Mouse (Mus musculus) brain, embryonic 18.5 days (tissue): ENCODE data around the gene Tead3.

Source experiments
- DNase-seq: peaks from one replicate; pipeline ENCODE4 v3.0.0-alpha.2; 2012; ENCODE audit warnings: low read depth, low spot score

Gene Tead3

DNA sequence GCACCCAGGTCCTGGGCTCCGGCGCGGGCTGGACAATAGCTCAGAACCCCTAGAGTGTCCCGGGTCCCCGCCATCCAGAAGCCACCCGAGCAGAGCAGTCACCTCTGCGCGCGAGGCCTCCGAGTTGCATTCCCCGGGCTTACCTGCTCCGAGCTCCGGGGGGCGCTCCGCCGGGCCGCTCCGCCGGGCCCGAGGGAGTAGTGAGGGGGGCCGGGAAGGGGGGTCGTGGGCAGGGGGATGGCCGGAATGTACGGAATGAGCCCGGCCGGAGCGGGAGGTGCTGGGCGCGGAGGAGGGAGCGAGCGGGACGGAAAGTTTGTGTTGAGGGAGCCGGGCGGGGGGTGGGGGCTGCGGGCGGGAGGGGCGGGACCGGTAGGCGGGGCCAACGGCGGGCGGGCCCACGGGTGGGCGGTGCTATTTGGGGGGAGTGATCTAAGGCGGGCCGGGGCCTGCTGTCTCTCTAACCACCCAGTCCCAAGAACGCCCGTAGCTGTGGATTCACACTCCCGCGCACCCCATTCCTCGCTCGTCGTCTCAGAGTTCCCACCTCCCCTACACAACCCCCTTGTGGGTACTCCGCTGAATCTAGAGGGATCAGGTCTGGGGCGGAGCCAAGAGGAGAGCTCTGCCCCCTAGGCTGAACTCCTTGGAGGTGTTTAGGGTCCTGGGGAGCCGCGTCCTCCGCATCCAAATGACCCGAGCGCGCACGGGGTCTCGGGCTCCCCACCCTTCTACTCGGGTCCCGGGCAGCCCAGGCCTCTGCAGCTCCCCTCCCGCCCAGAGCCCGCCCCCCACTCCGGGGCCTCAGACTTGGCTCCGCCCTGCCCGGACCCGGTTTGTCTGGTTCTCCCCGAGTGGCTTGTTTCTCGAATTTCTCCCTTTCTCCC lies at the start of gene Tead3:
Gene Tead3, minus strand, starts transcription at position 352 of the 887 bp plus-strand sequence.
- DNase-seq: no peak

DNA sequence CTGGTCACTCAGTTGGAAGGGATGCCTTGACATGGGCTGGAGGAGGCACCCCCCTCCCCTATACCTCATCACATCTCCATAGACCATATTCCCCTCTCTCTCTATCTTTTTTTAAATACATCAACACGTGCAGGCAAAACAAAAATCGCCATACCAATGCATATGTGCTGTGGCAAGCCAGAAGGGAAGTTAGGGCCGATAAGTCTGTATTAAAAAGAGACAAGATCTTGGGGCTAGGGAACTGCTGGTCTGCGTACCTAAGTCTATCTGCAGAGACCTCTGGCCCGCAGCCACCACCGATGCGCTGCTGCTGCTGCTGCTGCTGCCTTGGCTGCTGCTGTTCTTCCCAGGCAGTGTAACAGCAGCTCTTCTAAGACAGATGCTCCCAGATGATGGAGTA lies 44.4 kb upstream of the Tead3 start:
- no peak for DNase-seq

DNA sequence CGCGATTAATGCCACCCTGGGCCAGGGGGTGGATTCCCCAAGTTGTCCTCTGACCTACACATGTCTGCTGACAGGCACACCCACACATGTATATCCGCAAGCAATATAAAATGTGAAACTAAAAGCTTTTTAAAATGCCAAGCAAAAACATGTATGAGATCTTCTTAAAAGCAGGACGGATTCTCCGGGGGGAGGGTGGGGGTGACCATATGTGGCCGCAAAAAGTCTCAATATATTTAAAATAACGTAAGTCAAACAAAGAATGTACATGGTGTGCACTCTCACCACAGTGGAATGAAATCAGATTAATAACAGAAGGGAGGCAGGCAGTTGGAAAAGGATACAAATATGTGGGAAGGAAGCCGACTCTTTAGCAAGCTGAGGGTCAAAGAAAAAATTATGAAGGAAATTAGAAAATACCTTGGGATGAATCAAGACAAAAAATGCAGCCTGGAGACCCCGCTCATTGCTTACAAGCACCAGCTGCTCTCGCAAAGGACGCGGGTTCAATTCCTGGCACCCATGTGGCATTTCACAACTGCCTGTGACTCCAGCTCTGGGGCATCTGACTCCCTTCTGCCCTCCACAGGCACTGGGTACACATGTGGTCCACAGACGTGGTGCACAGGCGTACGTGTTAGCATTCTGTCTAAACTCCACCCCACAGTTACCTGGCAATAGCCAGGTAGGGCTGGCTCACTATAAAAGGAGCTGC lies 43.6 kb upstream of the Tead3 start:
- no peak for DNase-seq

GRCm38 (mm10) chr17:28391568-28392432 lies 41.2 kb upstream of the Tead3 start:
- DNase-seq: no peak

DNA sequence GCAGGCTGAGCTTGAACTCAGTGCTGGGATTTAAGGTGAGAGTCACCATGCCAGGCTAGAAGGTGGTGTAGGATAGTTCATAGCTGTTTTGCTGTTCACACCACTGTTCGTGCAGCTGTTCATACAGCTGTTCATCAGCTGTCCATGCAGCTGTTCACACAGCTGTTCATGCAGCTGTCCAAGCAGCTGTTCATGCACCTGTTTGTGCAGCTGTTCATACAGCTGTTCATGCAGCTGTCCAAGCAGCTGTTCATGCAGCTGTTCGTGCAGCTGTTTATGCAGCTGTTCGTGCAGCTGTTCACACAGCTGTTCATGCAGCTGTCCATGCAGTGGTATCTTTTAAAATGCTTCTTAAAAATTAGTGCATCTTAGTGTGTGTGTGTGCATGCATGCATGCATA lies 37.9 kb upstream of the Tead3 start:
- no peak for DNase-seq

DNA sequence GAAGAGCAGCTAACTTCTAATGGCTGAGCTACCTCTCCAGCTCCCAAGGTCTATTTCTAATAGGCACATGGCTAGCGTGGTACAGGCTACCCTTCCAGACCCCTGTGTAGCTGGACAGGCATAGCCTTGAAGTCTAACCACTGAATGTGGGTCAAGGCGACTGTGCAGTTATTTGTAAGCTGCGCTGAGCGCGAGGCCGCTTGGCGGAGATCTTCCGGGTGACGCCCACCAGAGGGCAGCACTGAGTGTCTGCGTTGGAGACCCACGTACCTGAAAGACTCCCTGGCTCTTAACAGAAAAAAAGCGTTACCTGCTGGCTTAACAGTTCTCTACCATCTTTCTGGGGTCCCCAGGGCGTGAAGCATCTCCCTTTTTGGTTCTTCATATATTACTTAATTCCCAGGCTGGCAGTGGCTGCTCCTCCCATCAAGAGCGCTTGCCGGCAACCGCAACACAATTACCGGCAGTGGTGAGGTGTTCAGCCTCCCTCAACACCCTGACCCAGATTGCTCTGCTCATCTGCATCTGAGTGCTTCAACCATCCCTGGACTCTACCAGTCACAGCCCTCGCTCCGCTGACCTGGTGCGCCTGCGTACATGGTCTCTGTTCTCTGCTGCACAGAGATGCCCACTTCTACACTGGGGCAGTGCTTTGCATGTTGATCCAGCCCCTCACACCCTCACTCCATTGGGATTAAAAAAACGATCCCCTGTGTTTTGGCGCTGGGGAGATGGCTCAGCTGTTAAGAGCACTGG lies 35.7 kb upstream of the Tead3 start:
- DNase-seq: peak; percentile 30

- DNase-seq: no peak
Observed at GRCm38 (mm10) chr17:28384298-28384697, 33.7 kb upstream of the Tead3 start.

DNA sequence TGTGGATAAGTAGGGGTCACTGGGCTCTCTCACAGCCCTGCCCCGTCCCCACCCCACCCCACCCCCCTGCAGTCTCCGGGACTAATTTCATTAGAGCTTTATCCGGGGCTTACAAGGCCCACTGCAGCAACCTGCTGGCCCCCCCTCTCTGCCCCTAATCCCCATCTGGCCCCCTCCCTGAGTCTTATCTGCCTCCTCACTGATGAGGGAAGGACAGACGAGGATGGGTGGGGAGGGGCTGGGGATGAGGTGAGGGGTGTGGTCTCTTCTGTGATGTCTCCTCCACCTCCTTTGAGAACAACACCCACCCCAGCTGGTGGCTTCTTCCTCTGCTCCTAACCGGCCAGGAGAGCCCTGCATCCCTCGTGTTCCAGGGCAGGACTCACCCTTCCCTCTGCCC lies 29.6 kb upstream of the Tead3 start:
- no peak for DNase-seq

GRCm38 (mm10) chr17:28375592-28376061 lies 25.0 kb upstream of the Tead3 start:
- DNase-seq: no peak

DNA sequence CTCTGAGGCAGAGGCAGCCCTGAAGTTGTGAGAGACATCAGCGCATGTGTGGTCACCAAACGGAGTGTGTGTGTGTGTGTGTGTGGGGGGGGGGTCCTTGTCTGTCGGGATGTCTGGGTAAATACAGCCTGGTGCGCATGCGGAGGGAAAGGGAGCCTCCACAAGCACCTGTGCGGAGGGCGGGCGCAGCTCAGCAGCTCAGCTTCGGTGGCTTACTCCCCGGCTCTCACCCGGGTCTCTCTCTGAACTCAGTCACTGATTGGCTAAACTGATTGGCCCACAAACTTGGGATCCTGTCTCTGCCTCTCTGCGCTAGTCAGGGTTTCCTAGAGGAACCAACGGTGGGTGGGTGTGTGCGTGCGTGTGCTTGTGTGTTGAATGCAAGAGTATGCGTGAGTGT lies 23.9 kb upstream of the Tead3 start:
- no peak for DNase-seq

DNA sequence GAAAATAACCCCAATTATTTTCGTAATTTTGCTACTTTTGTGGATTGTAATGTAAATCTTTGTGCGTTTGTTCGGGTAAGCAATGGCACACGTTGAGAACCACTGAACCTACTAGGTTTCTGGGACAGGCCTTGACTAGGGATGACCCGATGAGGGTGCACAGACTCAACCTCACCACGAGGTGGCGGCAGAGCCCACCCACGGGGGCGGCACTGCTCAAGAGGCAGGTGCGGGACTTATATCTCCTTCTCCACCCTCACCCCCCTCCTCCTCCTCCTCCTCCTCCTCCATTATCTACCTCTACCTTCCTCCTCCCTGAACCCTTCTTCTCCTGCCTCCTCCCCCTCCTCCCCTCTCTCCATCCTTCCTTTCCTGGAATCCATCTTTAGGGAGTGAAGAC lies 23.2 kb upstream of the Tead3 start:
- DNase-seq: no peak

- DNase-seq: no peak
Observed at GRCm38 (mm10) chr17:28371941-28372340, 21.3 kb upstream of the Tead3 start.

GRCm38 (mm10) chr17:28371286-28371685 lies 20.7 kb upstream of the Tead3 start:
- DNase-seq: no peak

- DNase-seq: no peak
Observed at GRCm38 (mm10) chr17:28369056-28369455, 18.4 kb upstream of the Tead3 start.

DNA sequence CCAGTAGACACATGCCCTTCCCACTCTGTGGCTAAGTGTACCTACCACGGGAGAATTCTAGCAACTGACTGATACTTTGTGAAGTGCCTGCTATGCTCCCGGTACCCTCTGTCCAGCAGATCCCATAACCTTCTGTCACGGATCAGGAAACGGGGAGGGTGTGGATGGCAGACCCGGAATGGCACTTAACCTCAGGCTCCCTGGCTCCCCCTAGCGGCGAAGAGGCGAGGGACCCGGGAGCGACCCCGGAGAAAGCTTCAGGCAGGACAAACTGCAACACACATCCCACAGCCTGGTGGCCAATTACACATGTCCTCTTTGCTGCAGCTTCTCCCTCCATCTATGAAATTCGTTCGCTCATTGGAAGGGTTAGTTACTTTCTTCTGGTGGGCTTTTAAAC lies 17.8 kb upstream of the Tead3 start:
- no peak for DNase-seq

GRCm38 (mm10) chr17:28365122-28365521 lies 14.5 kb upstream of the Tead3 start, which contains the start of gene Tulp1:
Gene Tulp1, minus strand, starts transcription at chr17:28365222.
- DNase-seq: no peak

DNA sequence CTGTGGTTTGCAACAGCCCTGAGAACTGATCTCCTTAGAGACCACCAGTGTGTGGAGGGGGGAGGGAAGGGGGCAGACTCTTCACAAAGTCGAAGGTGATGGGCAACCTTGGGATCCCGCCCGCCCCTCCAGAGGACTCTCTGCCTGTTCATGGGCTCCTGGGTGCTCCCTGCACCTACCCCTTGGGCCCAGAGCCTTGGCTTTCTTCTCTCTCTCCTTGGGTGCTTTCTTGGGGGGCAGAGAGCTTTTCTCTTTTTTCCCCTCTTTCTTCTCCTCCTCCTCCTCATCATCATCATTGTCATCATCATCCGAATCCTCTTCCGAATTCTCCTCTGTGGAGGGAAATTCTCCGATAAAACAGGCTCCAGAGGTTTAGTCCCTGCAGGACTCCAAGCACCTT lies 12.9 kb upstream of the Tead3 start:
- DNase-seq: no peak

- DNase-seq: no peak
Observed at GRCm38 (mm10) chr17:28362653-28363292, 12.2 kb upstream of the Tead3 start.

DNA sequence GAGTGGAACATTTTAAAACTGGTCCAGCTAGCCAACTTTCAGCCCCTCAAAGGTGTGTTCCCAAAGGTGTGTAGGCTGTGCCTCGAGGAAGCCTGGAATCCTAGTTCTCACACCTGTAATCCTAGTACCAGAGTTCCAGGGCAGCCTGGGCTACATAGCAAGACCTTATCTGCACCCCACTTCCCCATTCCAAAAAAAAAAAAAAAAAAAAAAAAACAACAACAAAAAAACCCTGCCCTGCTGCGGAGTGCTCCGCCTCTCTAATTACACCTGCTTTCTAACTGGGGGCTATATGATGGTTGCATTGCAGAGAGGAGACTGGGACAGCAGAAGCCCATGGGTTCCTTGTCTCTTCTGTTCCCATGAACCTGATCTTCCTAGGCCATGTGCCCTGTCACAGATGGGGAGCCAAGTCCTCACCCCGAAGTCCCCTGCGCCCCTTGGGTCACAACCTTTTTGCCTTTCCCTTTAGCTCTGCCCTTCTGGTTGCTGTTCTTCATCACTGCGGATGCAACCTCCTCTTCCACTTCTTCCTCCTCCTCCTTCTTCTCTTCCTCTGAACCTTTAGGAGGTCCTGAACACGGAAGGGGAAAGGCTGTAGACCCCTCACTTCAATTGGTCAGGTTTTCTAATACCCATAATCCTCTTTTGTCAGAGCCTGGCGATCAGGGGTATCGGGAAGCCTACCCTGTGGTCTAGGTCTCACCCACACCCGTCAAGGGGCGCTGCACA lies 11.5 kb upstream of the Tead3 start:
- DNase-seq: no peak
